Mouse (Mus musculus): Measurements from ENCODE around the gene Paxip1. TPM values are rescaled to one million over a fixed set of nuclear protein-coding genes. Genes with fewer than 3 reads are reported as not detected.

Paxip1 gene
- polyA plus RNA-seq, 1 experiment from 2014 or later = 31.7 TPM

GRCm38 (mm10) chr5:27719311-27719710 lies 72.2 kb downstream of the Paxip1 start:
- ATAC-seq (ENCODE audit: insufficient number of reproducible peaks, low FRiP score, low TSS enrichment, low read depth) = no peak
- 59% methylated on average over 2 of the region's 2 CpGs for WGBS
- Histone ChIP-seq H3K27ac (no peak overlapping the region), H3K9ac (no peak overlapping the region), H3K4me3 (no peak overlapping the region), H3K4me1 (no peaks in the 10 kb centered on the region), H3K9me3 (no peaks in the 10 kb centered on the region), H3K27me3 (no peaks in the 10 kb centered on the region), H3K4me2 (no peak overlapping the region), H3K36me3 (no peaks in the 10 kb centered on the region)

DNA sequence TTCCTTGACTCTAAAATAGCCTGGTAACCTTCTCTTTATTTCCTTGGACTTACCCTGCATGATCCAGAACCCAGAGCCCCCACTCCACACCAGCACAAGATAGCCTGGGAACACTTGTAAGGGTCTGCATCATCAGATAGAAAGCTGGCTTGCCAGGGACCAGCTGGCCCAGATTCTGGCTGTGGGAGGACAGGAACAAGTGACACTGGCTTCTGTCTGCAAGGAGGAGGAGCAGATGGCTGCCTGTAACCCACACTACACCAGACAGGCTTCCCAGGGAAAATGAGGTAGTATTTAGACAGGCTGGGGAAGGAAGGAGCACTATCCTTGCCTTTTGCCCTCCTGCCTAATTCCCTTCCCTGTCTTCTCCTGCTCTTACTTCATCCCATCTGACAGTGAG lies 74.2 kb downstream of the Paxip1 start:
- H3K36me3 ChIP-seq = no peaks in the 10 kb centered on the region
- no peak overlapping the region for H3K9ac ChIP-seq
- H3K27ac ChIP-seq = no peak overlapping the region
- H3K4me1 ChIP-seq = no peaks in the 10 kb centered on the region
- no peak for ATAC-seq (ENCODE audit: insufficient number of reproducible peaks, low FRiP score, low TSS enrichment, low read depth)
- no peaks in the 10 kb centered on the region for H3K9me3 ChIP-seq
- H3K4me3 ChIP-seq = no peak overlapping the region
- H3K4me2 ChIP-seq = no peak overlapping the region
- no peaks in the 10 kb centered on the region for H3K27me3 ChIP-seq

DNA sequence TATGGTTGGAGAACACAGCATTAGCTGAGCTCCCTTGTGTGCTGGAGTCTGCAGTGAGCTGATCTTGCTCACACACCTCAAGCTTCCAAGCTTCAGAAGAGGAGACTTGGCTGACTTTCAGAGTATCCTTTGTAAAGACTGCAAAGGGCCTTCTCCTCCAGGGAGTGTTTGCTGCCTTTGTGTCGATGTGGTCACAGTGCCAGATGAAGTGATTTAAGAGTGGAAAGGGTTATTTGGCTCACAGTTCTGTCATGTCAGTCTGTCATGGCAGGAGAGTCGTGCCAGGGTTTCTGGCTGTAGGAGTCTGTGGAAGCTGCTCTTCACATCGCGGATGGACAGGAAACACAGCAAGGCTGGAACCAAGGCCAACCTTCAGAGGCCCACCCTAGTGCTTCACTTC lies 75.5 kb downstream of the Paxip1 start:
- Histone ChIP-seq H3K27ac (no peak overlapping the region), H3K27me3 (no peaks in the 10 kb centered on the region), H3K9ac (no peak overlapping the region), H3K9me3 (no peaks in the 10 kb centered on the region), H3K36me3 (no peaks in the 10 kb centered on the region), H3K4me1 (no peaks in the 10 kb centered on the region), H3K4me3 (no peak overlapping the region), H3K4me2 (no peak overlapping the region)
- 82% methylated on average over 4 of the region's 4 CpGs for WGBS
- no peak for ATAC-seq (ENCODE audit: insufficient number of reproducible peaks, low FRiP score, low TSS enrichment, low read depth)

- H3K27me3 ChIP-seq = no peaks in the 10 kb centered on the region
- no peak overlapping the region for H3K27ac ChIP-seq
- 55% methylated on average over 9 of the region's 9 CpGs for WGBS
- no peak overlapping the region for H3K4me2 ChIP-seq
- no peaks in the 10 kb centered on the region for H3K9me3 ChIP-seq
- no peak overlapping the region for H3K9ac ChIP-seq
- no peaks in the 10 kb centered on the region for H3K4me1 ChIP-seq
- no peak overlapping the region for H3K4me3 ChIP-seq
- H3K36me3 ChIP-seq = no peaks in the 10 kb centered on the region
- no peak for ATAC-seq (ENCODE audit: insufficient number of reproducible peaks, low FRiP score, low TSS enrichment, low read depth)
These were observed 77.1 kb downstream of the Paxip1 start for GRCm38 (mm10) chr5:27714356-27714755.

DNA sequence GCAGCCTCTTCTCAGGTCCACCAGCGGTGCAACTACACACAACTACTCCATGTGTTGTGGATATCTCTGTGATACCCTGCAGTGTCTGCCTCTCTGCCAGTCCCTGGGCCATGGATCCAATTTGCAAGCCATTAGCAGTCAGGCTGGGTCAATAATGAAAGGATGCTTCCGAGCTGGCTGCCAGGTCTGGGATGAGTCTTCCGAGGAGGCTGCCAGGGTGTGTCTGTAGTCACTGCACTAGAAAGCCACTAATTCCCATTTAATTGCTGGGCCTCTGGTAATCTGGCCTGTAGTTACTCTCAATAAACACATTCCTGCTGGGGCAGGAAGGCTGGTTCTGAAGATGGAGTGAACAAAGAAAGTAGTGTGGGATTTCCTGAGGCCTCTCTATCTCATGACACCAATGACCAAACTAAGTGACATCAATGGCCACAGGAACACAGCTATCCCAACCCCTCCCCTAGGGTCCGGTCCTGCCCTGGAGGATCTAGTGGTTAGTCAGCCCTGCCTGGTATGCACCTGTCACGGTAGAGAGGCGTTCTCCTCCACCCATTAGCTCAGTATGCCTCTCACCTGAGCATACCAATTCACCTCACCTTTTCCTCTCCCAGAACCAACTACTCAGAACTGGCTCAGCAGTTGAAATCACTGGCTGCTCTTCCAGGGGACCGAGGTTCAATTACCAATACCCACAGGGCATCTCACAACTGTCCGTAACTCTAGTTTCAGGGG lies 79.9 kb downstream of the Paxip1 start:
- Histone ChIP-seq H3K27ac (no peak overlapping the region), H3K36me3 (no peaks in the 10 kb centered on the region), H3K4me2 (no peak overlapping the region), H3K27me3 (no peaks in the 10 kb centered on the region), H3K4me3 (no peak overlapping the region), H3K9me3 (no peaks in the 10 kb centered on the region), H3K9ac (no peak overlapping the region), H3K4me1 (no peaks in the 10 kb centered on the region)
- WGBS = 58% methylated on average over 8 of the region's 8 CpGs
- ATAC-seq (ENCODE audit: insufficient number of reproducible peaks, low FRiP score, low TSS enrichment, low read depth) = no peak

- H3K27ac ChIP-seq = no peak overlapping the region
- no peak overlapping the region for H3K4me2 ChIP-seq
- H3K4me1 ChIP-seq = no peaks in the 10 kb centered on the region
- no peaks in the 10 kb centered on the region for H3K9me3 ChIP-seq
- no peak overlapping the region for H3K4me3 ChIP-seq
- no peaks in the 10 kb centered on the region for H3K36me3 ChIP-seq
- 19% methylated on average over 6 of the region's 6 CpGs for WGBS
- ATAC-seq (ENCODE audit: insufficient number of reproducible peaks, low FRiP score, low TSS enrichment, low read depth) = no peak
- no peak overlapping the region for H3K9ac ChIP-seq
- no peaks in the 10 kb centered on the region for H3K27me3 ChIP-seq
These were observed 83.3 kb downstream of the Paxip1 start for GRCm38 (mm10) chr5:27708209-27708608.

DNA sequence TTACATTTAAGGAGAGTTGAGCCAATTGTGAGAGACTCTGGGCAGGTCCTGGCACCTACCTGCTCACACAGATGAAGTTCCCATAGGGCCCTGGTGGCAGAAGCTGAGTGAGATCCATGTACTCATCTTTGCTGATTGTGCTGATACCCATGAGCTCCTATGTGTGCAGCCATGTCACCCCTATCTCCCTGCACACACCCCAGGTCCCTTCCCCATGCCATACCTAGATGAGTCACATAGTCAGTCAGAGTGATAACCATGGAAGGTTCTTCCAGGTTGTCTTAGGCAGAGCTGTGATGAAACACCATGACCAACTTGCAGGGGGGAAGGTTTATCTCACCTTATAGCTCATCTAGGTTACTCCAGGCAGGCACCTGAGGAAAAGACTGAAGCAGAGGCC lies 84.2 kb downstream of the Paxip1 start:
- H3K4me2 ChIP-seq = no peak overlapping the region
- H3K27ac ChIP-seq = no peak overlapping the region
- no peak overlapping the region for H3K9ac ChIP-seq
- H3K4me3 ChIP-seq = no peak overlapping the region
- no peaks in the 10 kb centered on the region for H3K36me3 ChIP-seq
- ATAC-seq (ENCODE audit: insufficient number of reproducible peaks, low FRiP score, low TSS enrichment, low read depth) = no peak
- H3K9me3 ChIP-seq = no peaks in the 10 kb centered on the region
- no peaks in the 10 kb centered on the region for H3K4me1 ChIP-seq
- H3K27me3 ChIP-seq = no peaks in the 10 kb centered on the region

- 70% methylated on average over 6 of the region's 6 CpGs for WGBS
- H3K4me3 ChIP-seq = no peak overlapping the region
- no peak overlapping the region for H3K4me2 ChIP-seq
- H3K4me1 ChIP-seq = no peaks in the 10 kb centered on the region
- H3K36me3 ChIP-seq = no peaks in the 10 kb centered on the region
- H3K27ac ChIP-seq = no peak overlapping the region
- ATAC-seq (ENCODE audit: insufficient number of reproducible peaks, low FRiP score, low TSS enrichment, low read depth) = no peak
- H3K9ac ChIP-seq = no peak overlapping the region
- H3K9me3 ChIP-seq = no peaks in the 10 kb centered on the region
- no peaks in the 10 kb centered on the region for H3K27me3 ChIP-seq
These were observed 84.9 kb downstream of the Paxip1 start for GRCm38 (mm10) chr5:27706551-27706950.

- no peak overlapping the region for H3K27ac ChIP-seq
- no peak overlapping the region for H3K4me3 ChIP-seq
- H3K9me3 ChIP-seq = no peaks in the 10 kb centered on the region
- no peaks in the 10 kb centered on the region for H3K27me3 ChIP-seq
- no peaks in the 10 kb centered on the region for H3K4me1 ChIP-seq
- no peak overlapping the region for H3K9ac ChIP-seq
- H3K4me2 ChIP-seq = no peak overlapping the region
- ATAC-seq (ENCODE audit: insufficient number of reproducible peaks, low FRiP score, low TSS enrichment, low read depth) = no peak
- H3K36me3 ChIP-seq = no peaks in the 10 kb centered on the region
These were observed 86.5 kb downstream of the Paxip1 start for GRCm38 (mm10) chr5:27705020-27705419.

DNA sequence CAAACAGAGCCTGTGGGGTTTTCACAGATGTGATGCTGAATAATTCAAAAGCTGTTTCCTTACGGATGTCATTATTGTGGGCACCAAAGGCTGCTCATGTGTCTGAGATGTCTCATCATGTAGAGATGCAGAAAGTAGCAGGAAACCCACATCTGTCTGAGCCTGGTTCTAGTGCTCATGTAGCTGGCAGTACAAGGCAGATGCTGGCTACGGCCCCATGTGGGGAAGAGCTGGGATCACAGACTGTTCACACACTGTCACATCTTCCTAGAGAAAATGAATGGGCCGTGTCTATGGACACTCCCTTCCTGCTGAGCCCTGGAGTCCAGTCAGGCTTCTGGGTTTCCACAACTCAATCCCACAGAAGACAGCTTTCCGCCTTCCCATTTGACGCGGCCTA lies 89.0 kb downstream of the Paxip1 start:
- H3K4me3 ChIP-seq = no peak overlapping the region
- H3K27me3 ChIP-seq = no peaks in the 10 kb centered on the region
- H3K27ac ChIP-seq = no peak overlapping the region
- H3K4me1 ChIP-seq = no peaks in the 10 kb centered on the region
- no peaks in the 10 kb centered on the region for H3K9me3 ChIP-seq
- H3K4me2 ChIP-seq = no peak overlapping the region
- no peaks in the 10 kb centered on the region for H3K36me3 ChIP-seq
- H3K9ac ChIP-seq = no peak overlapping the region
- no peak for ATAC-seq (ENCODE audit: insufficient number of reproducible peaks, low FRiP score, low TSS enrichment, low read depth)
- WGBS = 82% methylated on average over 6 of the region's 6 CpGs

Other genes starting within 250 kb of the Paxip1 start
- gene Htr5a, start 50.5 kb upstream of the Paxip1 start, polyA plus RNA-seq (2015; fragmentation: Nextera tagmentation; extraction: Ambion mirVana) = not detected in 2 replicates

Measured in limb, embryonic 15.5 days (tissue).